Mouse (Mus musculus): ENCODE results near the gene Ttc7b.

DNA sequence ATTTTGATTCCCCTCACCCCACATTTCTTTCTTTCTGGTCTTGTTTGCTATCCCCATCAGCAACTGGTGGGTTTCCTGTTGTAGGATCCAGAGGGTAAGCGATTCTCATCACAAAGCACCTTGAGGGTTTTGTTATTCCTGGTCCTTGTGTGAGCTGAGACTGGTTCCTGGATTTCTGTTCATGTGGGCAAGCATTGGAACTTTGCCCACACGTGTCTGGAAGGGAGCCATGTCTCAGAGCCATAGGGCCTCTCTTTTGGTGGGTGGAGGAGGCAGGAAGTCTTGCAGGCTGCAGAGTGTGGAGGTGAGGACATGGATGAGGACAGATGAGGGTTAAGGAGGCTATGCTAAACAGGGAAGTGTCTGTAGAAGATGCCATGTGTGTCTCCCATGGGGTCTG is 260.5 kb downstream of the Ttc7b start:
- TF ChIP-seq CTCF (IDR thresholded peaks at IDR 0.05; ENCODE audit: insufficient read depth, low read depth, low read length) (no peak), POLR2A (IDR thresholded peaks at IDR 0.05; ENCODE audit: insufficient read depth, low read depth, low read length) (no peak)
